Mouse (Mus musculus): ENCODE measurements around the gene Cops9. TPM values are rescaled to one million over a fixed set of nuclear protein-coding genes. Genes with fewer than 3 reads are reported as not detected.

Gene Cops9
- polyA plus RNA-seq, 2 experiments, result 99.3 to 237 TPM

DNA sequence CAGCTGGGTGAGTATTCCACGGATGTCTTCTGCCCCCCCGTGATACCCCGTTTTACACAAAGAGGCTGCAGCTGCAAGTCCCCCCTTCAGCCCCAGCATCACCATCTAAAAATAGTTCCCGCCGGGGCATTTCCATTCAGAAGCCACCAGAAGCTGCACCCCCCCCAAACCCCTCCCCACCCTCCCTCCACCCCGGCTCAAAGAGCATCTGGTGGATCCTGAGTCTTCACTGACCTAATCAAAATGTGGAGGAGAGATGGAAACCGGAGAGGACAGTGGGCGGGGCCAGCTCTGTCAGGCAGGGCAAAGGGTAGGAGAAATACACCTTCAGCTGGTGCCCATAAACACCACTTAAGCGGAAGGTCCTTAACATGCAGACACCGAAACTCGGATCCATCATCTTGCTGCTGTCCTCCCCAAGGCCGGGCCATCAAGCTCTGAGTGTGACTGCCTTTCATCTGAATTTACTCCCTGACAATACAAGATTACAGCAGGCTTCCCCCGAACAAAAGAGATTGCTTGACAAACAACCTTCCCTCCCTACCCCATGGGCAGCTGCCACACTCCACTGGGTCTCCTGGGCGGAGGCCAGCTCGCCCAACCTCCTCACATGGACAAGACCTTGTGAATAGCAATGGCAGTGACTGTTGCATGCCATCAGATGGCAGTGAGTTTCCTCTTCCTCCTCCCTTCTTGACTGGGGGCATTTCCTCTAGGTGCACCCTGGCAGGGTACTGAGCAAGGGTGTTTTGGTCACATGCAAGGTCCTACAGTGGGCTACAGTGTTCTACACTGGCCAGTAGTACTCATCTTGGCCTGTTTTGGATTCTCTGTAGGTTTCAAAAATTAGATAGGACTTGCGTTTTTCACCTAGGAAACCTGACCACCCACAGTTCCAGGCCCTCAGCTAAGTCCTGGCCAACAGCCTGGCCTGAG, 39.2 kb upstream of the Cops9 start:
- no peak for ATAC-seq (ENCODE audit: insufficient read depth)
- no peaks in the 10 kb centered on the region for H3K9me3 ChIP-seq (ENCODE audit: control insufficient read depth, low read length)
- DNase-seq (ENCODE audit: low read depth in 3 of 3, low spot score in 3 of 3), result no peak
- no peak overlapping the region for H3K4me2 ChIP-seq (ENCODE audit: low read depth)
- no peaks in the 10 kb centered on the region for H3K27me3 ChIP-seq (ENCODE audit: control insufficient read depth, insufficient read depth, low read length)
- no peaks in the 10 kb centered on the region for H3K36me3 ChIP-seq (replicated peaks; ENCODE audit: control insufficient read depth, insufficient read depth, low read depth)
- H3K9ac ChIP-seq (replicated peaks), result no peak overlapping the region
- no peak overlapping the region for H3K27ac ChIP-seq
- H3K4me1 ChIP-seq (replicated peaks; ENCODE audit: control insufficient read depth in 2 of 2, insufficient read depth in 2 of 2, low read length in 1 of 2), result 0 out of 4 replicates have a peak, but pooled peaks cover 0 to 4% of the 10 kb centered on the region in 2 experiments
- TF ChIP-seq EP300 (IDR thresholded peaks at IDR 0.05; ENCODE audit: low read depth), result no peak
- no peak for TF ChIP-seq CTCF (IDR thresholded peaks at IDR 0.05; ENCODE audit: low read depth)
- 43% methylated on average over 16 of the region's 16 CpGs for WGBS (ENCODE audit: insufficient replicate concordance)
- H3K4me3 ChIP-seq (ENCODE audit: insufficient read depth in 1 of 2, low read depth in 2 of 2, low read length in 2 of 2), result no peak overlapping the region

DNA sequence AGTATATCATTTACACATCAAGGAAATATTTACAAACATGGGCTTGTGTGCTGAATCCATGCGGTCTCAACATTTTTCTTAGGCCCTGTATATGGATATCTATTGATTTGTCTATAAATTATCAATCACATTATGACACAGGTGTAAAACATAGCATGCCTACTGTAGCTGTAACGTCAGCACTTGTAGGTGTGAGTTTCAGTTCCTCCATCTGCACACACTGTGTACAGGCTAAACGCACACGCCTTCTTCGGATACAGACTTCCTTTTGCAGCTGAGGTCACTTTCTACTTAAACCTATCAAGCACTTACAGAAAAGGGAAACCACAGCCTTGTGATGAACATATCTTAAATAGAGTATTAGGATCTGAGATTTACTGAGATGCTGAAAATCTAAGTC, 37.0 kb upstream of the Cops9 start:
- H3K27ac ChIP-seq, result no peak overlapping the region
- no peaks in the 10 kb centered on the region for H3K9me3 ChIP-seq (ENCODE audit: control insufficient read depth, low read length)
- H3K36me3 ChIP-seq (replicated peaks; ENCODE audit: control insufficient read depth, insufficient read depth, low read depth), result no peaks in the 10 kb centered on the region
- H3K4me2 ChIP-seq (ENCODE audit: low read depth), result no peak overlapping the region
- WGBS (ENCODE audit: insufficient replicate concordance), result 37% methylated on average over 5 of the region's 5 CpGs
- DNase-seq (ENCODE audit: low read depth in 3 of 3, low spot score in 3 of 3), result no peak
- no peak overlapping the region for H3K9ac ChIP-seq (replicated peaks)
- no peak for ATAC-seq (ENCODE audit: insufficient read depth)
- no peaks in the 10 kb centered on the region for H3K27me3 ChIP-seq (ENCODE audit: control insufficient read depth, insufficient read depth, low read length)
- TF ChIP-seq CTCF (IDR thresholded peaks at IDR 0.05; ENCODE audit: low read depth), result no peak
- TF ChIP-seq EP300 (IDR thresholded peaks at IDR 0.05; ENCODE audit: low read depth), result no peak
- no peak overlapping the region for H3K4me3 ChIP-seq (ENCODE audit: insufficient read depth in 1 of 2, low read depth in 2 of 2, low read length in 2 of 2)
- peaks cover 0 to 4% of the 10 kb centered on the region in 2 experiments; a peak in 1 of 4 replicates for H3K4me1 ChIP-seq (replicated peaks; ENCODE audit: control insufficient read depth in 2 of 2, insufficient read depth in 2 of 2, low read length in 1 of 2)

DNA sequence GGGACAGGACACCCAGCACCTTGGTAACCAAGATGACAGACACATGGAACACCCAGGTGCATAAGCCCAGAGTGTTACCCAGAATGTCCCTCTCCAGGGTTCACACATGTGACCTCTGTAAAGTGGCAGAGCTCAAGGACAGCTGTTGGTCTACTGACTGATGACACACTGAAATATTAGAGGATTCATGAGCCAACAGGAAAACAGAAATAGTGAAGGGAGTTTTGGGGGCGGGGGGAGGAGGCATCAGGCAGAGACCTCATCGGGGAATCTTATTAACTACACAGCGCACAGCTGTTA, 34.8 kb upstream of the Cops9 start:
- H3K4me3 ChIP-seq (ENCODE audit: insufficient read depth in 1 of 2, low read depth in 2 of 2, low read length in 2 of 2), result no peak overlapping the region
- H3K4me1 ChIP-seq (replicated peaks; ENCODE audit: control insufficient read depth in 2 of 2, insufficient read depth in 2 of 2, low read length in 1 of 2), result peaks cover 0 to 4% of the 10 kb centered on the region in 2 experiments; a peak in 1 of 4 replicates
- no peaks in the 10 kb centered on the region for H3K36me3 ChIP-seq (replicated peaks; ENCODE audit: control insufficient read depth, insufficient read depth, low read depth)
- H3K4me2 ChIP-seq (ENCODE audit: low read depth), result no peak overlapping the region
- H3K27ac ChIP-seq, result no peak overlapping the region
- no peak overlapping the region for H3K9ac ChIP-seq (replicated peaks)
- DNase-seq (ENCODE audit: low read depth in 3 of 3, low spot score in 3 of 3) (no peak), ATAC-seq (ENCODE audit: insufficient read depth) (no peak)
- H3K9me3 ChIP-seq (ENCODE audit: control insufficient read depth, low read length), result no peaks in the 10 kb centered on the region
- WGBS (ENCODE audit: insufficient replicate concordance), result 56% methylated on average over 3 of the region's 3 CpGs
- H3K27me3 ChIP-seq (ENCODE audit: control insufficient read depth, insufficient read depth, low read length), result no peaks in the 10 kb centered on the region
- TF ChIP-seq EP300 (IDR thresholded peaks at IDR 0.05; ENCODE audit: low read depth), result no peak
- TF ChIP-seq CTCF (IDR thresholded peaks at IDR 0.05; ENCODE audit: low read depth), result no peak

DNA sequence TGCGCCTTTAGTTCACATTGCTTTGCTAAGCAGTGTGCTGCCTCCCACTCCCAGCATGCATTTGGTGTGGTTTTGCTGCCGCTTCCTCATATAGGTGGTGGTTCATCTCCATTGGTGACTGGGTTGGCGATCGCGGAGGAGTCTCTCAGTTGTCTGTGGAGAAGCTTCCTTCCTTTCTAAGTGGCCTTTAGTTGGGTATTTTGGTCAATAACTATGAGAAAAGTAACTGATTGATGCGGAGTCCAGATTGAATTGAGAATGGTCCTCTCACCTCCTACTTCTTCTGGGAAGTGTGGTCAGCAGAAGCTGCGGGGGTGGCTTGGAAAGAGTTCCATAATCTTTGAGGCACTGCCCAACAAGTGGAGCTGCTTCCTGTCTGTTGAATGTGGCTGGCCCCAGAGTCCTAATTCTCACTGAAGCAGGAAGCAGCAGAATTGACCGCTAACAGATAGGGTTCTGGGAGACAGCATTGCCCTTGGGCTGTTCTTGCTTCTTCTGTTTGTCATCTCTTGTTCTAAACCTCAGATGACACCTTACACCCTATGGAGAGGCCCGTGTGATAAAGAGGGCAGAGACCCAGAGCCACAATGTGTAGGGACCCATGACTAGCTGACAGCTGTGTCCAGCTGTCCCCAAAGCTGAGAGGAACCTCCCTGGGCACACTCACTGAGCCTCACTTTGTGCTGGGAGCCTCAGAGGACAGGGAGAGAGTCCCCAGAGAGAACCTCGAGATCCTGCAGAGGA, 34.3 kb upstream of the Cops9 start:
- H3K27ac ChIP-seq, result no peak overlapping the region
- no peak for ATAC-seq (ENCODE audit: insufficient read depth)
- 15% methylated on average over 10 of the region's 10 CpGs for WGBS (ENCODE audit: insufficient replicate concordance)
- no peak overlapping the region for H3K9ac ChIP-seq (replicated peaks)
- no peak for DNase-seq (ENCODE audit: low read depth in 3 of 3, low spot score in 3 of 3)
- no peaks in the 10 kb centered on the region for H3K27me3 ChIP-seq (ENCODE audit: control insufficient read depth, insufficient read depth, low read length)
- H3K9me3 ChIP-seq (ENCODE audit: control insufficient read depth, low read length), result no peaks in the 10 kb centered on the region
- TF ChIP-seq CTCF (IDR thresholded peaks at IDR 0.05; ENCODE audit: low read depth) (no peak), EP300 (IDR thresholded peaks at IDR 0.05; ENCODE audit: low read depth) (no peak)
- no peak overlapping the region for H3K4me2 ChIP-seq (ENCODE audit: low read depth)
- peaks cover 0 to 4% of the 10 kb centered on the region in 2 experiments; a peak in 1 of 4 replicates for H3K4me1 ChIP-seq (replicated peaks; ENCODE audit: control insufficient read depth in 2 of 2, insufficient read depth in 2 of 2, low read length in 1 of 2)
- no peak overlapping the region for H3K4me3 ChIP-seq (ENCODE audit: insufficient read depth in 1 of 2, low read depth in 2 of 2, low read length in 2 of 2)
- no peaks in the 10 kb centered on the region for H3K36me3 ChIP-seq (replicated peaks; ENCODE audit: control insufficient read depth, insufficient read depth, low read depth)

DNA sequence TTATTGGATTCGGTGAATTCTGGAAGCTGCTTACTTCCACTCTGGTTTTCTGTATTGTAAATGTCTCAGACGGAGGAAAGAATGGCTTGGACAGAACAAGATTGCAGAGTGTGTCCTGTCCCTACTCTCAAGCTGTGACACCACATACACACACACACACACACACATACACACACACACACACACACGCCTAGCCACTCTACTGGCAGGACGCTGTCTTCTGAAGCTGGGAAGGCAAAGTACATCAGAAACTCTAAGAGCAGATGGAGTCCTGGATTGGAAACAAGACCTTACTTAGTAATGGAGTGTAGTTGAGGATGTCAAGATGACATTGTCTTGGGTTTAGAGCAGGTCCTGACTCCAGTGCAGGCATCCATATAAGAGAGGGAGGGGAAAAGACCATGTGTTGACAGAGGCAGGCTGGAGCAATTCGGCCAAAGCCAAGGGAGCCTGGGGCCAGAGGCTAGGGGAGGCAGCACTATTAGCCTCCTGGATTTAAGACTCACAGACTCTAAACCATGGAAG, 31.5 kb upstream of the Cops9 start:
- H3K36me3 ChIP-seq (replicated peaks; ENCODE audit: control insufficient read depth, insufficient read depth, low read depth), result no peaks in the 10 kb centered on the region
- no peaks in the 10 kb centered on the region for H3K27me3 ChIP-seq (ENCODE audit: control insufficient read depth, insufficient read depth, low read length)
- H3K4me3 ChIP-seq (ENCODE audit: insufficient read depth in 1 of 2, low read depth in 2 of 2, low read length in 2 of 2), result no peak overlapping the region
- DNase-seq (ENCODE audit: low read depth in 3 of 3, low spot score in 3 of 3) (no peak), ATAC-seq (ENCODE audit: insufficient read depth) (no peak)
- H3K27ac ChIP-seq, result no peak overlapping the region
- H3K4me2 ChIP-seq (ENCODE audit: low read depth), result no peak overlapping the region
- no peaks in the 10 kb centered on the region for H3K9me3 ChIP-seq (ENCODE audit: control insufficient read depth, low read length)
- TF ChIP-seq CTCF (IDR thresholded peaks at IDR 0.05; ENCODE audit: low read depth) (no peak), EP300 (IDR thresholded peaks at IDR 0.05; ENCODE audit: low read depth) (no peak)
- H3K9ac ChIP-seq (replicated peaks), result no peak overlapping the region
- WGBS (ENCODE audit: insufficient replicate concordance), result 63% methylated on average over 5 of the region's 5 CpGs
- peaks cover 0 to 4% of the 10 kb centered on the region in 2 experiments; a peak in 1 of 4 replicates for H3K4me1 ChIP-seq (replicated peaks; ENCODE audit: control insufficient read depth in 2 of 2, insufficient read depth in 2 of 2, low read length in 1 of 2)
